Mouse (Mus musculus) megakaryocyte, embryonic 14.5 days (primary cell): ENCODE results near the gene Selenom.

Experiments used
- FLI1 ChIP-seq: IDR thresholded peaks from 2 replicates; pipeline ENCODE4 v1.6.1; 2012; ENCODE audit warnings: low read length, inconsistent platforms, mixed read lengths
- GATA1 ChIP-seq: IDR thresholded peaks from 3 replicates; pipeline ENCODE4 v1.6.1; 2012; ENCODE audit warnings: mixed read lengths, low read length, inconsistent platforms, borderline replicate concordance

DNA sequence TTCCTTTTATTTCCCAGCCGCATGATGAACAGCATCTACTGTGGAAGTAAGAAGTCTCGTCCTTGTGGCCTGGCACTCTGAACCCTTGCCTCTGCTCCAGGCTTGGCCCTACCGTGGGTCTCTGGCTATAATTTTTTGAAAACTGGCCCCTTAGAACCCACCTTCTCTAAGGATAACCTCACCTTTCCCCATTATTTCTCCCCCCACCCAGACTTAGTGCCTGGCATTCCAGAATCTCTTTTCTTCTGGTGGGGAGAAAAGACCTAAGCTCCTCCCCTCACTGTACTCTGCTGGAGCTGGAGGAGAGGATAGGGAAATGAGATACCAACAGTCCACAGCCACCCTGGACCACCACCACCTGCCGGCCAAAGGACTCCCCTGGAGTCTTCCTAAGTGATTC, 732 bp downstream of the Selenom start:
- TF ChIP-seq FLI1 (no peak), GATA1 (no peak)
